Mouse (Mus musculus): Measurements from ENCODE around the gene Chchd3. TPM values are rescaled to one million over a fixed set of nuclear protein-coding genes. Genes with fewer than 3 reads are reported as not detected.

Gene Chchd3
- 100 to 1,000 TPM; 190 to 224 TPM for total RNA-seq (2021)
- long read RNA-seq, experiment 1, transcript Chchd3-201 (8 exons, 1,550 nt): major isoform, 168 of 203 reads
- long read RNA-seq, experiment 1, partial matches to known transcripts: 4 of 203 reads
- long read RNA-seq, experiment 1, other reads (novel, unspliced or antisense): 27 of 203 reads
- long read RNA-seq, experiment 2, transcript Chchd3-201 (8 exons, 1,550 nt): major isoform, 74 of 82 reads
- long read RNA-seq, experiment 2, partial matches to known transcripts: 1 of 82 reads
- long read RNA-seq, experiment 2, other reads (novel, unspliced or antisense): 7 of 82 reads

- peak; percentile 97 for DNase-seq
These were observed at the start of gene Chchd3 for GRCm38 (mm10) chr6:33059735-33060576. TSS of gene Chchd3 (minus strand) at chr6:33060260.

- DNase-seq: no peak
These were observed 44.6 kb upstream of the Chchd3 start for GRCm38 (mm10) chr6:33104661-33105060.

GRCm38 (mm10) chr6:33098903-33099302 lies 38.8 kb upstream of the Chchd3 start:
- DNase-seq: no peak

- no peak for DNase-seq
These were observed 34.7 kb upstream of the Chchd3 start for GRCm38 (mm10) chr6:33094671-33095233.

GRCm38 (mm10) chr6:33080186-33080585 lies 20.1 kb upstream of the Chchd3 start:
- no peak for DNase-seq

GRCm38 (mm10) chr6:33078260-33078936 lies 18.3 kb upstream of the Chchd3 start:
- peak in 1 of 2 experiments; percentile 10 for DNase-seq

GRCm38 (mm10) chr6:33066462-33066861 lies 6.4 kb upstream of the Chchd3 start:
- DNase-seq: no peak

- DNase-seq: peak; percentile 7 to 35
These were observed 784 bp downstream of the Chchd3 start for GRCm38 (mm10) chr6:33059276-33059675.

GRCm38 (mm10) chr6:33056392-33056791 lies 3.7 kb downstream of the Chchd3 start:
- DNase-seq: peak; percentile 14 to 19

- no peak for DNase-seq
These were observed 4.4 kb downstream of the Chchd3 start for GRCm38 (mm10) chr6:33055663-33056062.

- no peak for DNase-seq
These were observed 5.1 kb downstream of the Chchd3 start for GRCm38 (mm10) chr6:33054946-33055345.

- no peak for DNase-seq
These were observed 8.4 kb downstream of the Chchd3 start for GRCm38 (mm10) chr6:33051642-33052041.

- peak; percentile 54 to 67 for DNase-seq
These were observed 10.2 kb downstream of the Chchd3 start for GRCm38 (mm10) chr6:33049705-33050420.

- DNase-seq: no peak
These were observed 16.6 kb downstream of the Chchd3 start for GRCm38 (mm10) chr6:33043480-33043879.

- DNase-seq: no peak
These were observed 17.2 kb downstream of the Chchd3 start for GRCm38 (mm10) chr6:33042880-33043279.

GRCm38 (mm10) chr6:33041978-33042377 lies 18.1 kb downstream of the Chchd3 start:
- no peak for DNase-seq

GRCm38 (mm10) chr6:33040360-33041090 lies 19.5 kb downstream of the Chchd3 start:
- DNase-seq: no peak

- DNase-seq: no peak
These were observed 27.5 kb downstream of the Chchd3 start for GRCm38 (mm10) chr6:33032543-33032942.

GRCm38 (mm10) chr6:33031631-33032030 lies 28.4 kb downstream of the Chchd3 start:
- no peak for DNase-seq

GRCm38 (mm10) chr6:33028296-33028695 lies 31.8 kb downstream of the Chchd3 start:
- no peak for DNase-seq

GRCm38 (mm10) chr6:33025041-33025440 lies 35.0 kb downstream of the Chchd3 start:
- DNase-seq: no peak
